Mouse (Mus musculus) adrenal gland (tissue): ENCODE measurements at regions not wholly inside any gene's neighbourhood (a gene's known extent, or its start where the extent isn't known, plus 50 kb on each side); places are given as distances from the start of the nearest gene placed in this dataset.

Experiments
- intact Hi-C: fragments of 180-260 bp; cut with DNase I; formaldehyde crosslinking; loops from one replicate; pipeline ENCODE4 v1.15.1; 2025

- intact Hi-C loops, result no loop called here
Measured at GRCm38 (mm10) chr16:20803278-20803930, 69.1 kb upstream of the Thpo start.

- intact Hi-C loops, result no loop called here
Measured at GRCm38 (mm10) chr16:20802724-20803123, 68.4 kb upstream of the Thpo start.

GRCm38 (mm10) chr16:20800038-20800437, 65.7 kb upstream of the Thpo start:
- intact Hi-C loops, result no loop called here

GRCm38 (mm10) chr16:20798115-20798514, 63.8 kb upstream of the Thpo start:
- intact Hi-C loops, result no loop called here

GRCm38 (mm10) chr16:20794721-20795120, 60.4 kb upstream of the Thpo start:
- intact Hi-C loops, result no loop called here
